Mouse (Mus musculus): Measurements from ENCODE around the gene Ccdc149.

DNA sequence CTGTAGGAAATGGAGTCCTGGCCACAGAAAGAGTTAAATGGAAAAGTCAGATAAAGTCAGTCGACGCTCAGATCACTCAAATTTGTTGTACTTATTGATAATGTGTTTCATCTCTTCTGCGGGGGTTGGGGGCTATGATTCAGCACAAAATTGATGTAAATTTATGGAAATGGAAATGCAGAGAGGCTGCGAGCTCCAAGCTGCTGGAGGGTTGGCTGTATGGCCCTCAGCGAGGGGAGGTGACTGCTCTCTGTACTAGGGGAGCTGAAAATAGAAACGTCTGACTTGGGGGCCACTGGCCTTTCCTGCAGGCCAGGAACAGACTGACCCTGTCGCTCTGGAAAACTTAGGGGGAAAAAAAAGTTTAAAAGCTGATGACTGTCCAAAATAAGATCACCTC, 5.5 kb upstream of the Ccdc149 start:
- TF ChIP-seq CTCF (IDR thresholded peaks at IDR 0.05) (no peak), POLR2A (IDR thresholded peaks at IDR 0.05; ENCODE audit: insufficient read depth, low read depth, low read length) (no peak)

Data from heart, adult 2 months (tissue).